Mouse (Mus musculus) olfactory bulb, adult 2 months (tissue): ENCODE measurements around the gene Pald1. TPM values are rescaled to one million over a fixed set of nuclear protein-coding genes. Genes with fewer than 3 reads are reported as not detected.

Experiments used
- H3K27ac ChIP-seq: fragments of 200-500 bp; 2 replicates; pipeline ENCODE4 v1.5.1; 2012; ENCODE audit warnings: low read depth, low read length; ENCODE audit not compliant: insufficient read depth
- H3K4me1 ChIP-seq: fragments of 200-500 bp; 2 replicates; pipeline ENCODE4 v1.6.1; 2012; ENCODE audit warnings: low read length; ENCODE audit not compliant: control insufficient read depth, insufficient read depth
- H3K4me3 ChIP-seq: fragments of 200-500 bp; 2 replicates; pipeline ENCODE4 v1.5.1; 2012; ENCODE audit warnings: mild to moderate bottlenecking, low read depth, low read length, moderate library complexity; ENCODE audit not compliant: insufficient read depth
- CTCF ChIP-seq: fragments of 200-500 bp; IDR thresholded peaks from 2 replicates; pipeline ENCODE4 v1.5.1; 2012; ENCODE audit warnings: low read depth, mild to moderate bottlenecking, low read length, moderate library complexity; ENCODE audit not compliant: insufficient read depth
- POLR2A ChIP-seq: fragments of 200-500 bp; IDR thresholded peaks from 2 replicates; pipeline ENCODE4 v1.6.1; 2012; ENCODE audit warnings: mild to moderate bottlenecking, low read depth, low read length, moderate library complexity; ENCODE audit not compliant: insufficient read depth
- WGBS: fragments of 180-500 bp; shearing (Covaris S2); methylation state at CpG from one replicate; pipeline ENCODE4 v1.1.7; 2018; 5-methylcytosine and 5-hydroxymethylcytosine counted together
- polyA plus RNA-seq: library from polyadenylated mRNA; stranded (reverse); fragments of >200 nt; gene quantifications from 2 replicates; pipeline ENCODE4 v1.2.4, GENCODE M21; 2012; ENCODE audit warnings: low replicate concordance; ENCODE audit not compliant: missing spikeins, insufficient read depth, insufficient read length

The Pald1 gene
- polyA plus RNA-seq, 1 experiment = not detected

DNA sequence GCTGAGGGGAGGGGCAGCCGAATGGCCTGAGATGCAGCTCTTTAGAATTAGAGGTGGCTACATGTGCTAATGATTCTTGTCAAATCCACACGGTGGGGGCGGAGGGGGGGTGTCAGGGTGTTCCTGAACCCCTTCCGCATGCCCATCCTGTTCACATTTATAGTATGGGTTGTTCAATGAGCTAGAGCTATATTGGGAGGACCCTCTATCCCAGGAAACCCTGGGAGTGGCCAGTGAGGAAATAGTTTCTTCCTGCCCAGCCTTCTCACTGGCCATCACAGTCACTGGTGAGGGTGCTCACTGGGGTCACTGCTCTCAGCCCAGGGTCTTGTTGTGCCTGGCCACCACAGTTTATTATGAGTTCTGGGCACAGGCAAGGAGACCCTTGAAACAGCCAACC, 36.7 kb upstream of the Pald1 start:
- Histone ChIP-seq H3K4me1 (peaks cover 19% of the 10 kb centered on the region), H3K4me3 (no peak overlapping the region), H3K27ac (no peak overlapping the region)
- 75% methylated on average over 4 of the region's 4 CpGs for WGBS
- no peak for TF ChIP-seq CTCF
- no peak for TF ChIP-seq POLR2A

DNA sequence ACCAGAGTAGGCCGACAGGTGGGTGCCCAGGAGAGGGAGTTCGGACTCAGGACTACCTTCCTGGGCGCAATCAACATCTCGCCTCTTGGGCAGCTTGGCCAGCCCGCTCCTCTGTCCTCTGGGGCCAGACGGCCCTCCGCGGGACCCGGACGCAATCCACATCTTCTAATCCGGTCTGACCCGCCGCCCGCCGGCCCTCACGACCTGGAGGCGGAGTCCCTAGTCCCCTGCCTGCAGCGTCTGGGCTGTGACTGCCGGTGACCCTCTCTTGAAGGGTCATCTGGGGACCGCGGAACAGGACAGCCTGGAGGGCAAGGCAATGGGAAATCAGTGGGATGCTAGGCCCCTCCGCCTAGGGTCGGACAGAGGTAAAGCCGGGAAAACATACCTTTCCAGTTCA, 35.8 kb upstream of the Pald1 start:
- Histone ChIP-seq H3K4me1 (peaks cover 12% of the 10 kb centered on the region), H3K4me3 (no peak overlapping the region), H3K27ac (no peak overlapping the region)
- TF ChIP-seq POLR2A = no peak
- no peak for TF ChIP-seq CTCF
- WGBS = 34% methylated on average over 24 of the region's 24 CpGs

GRCm38 (mm10) chr10:61418131-61418900, 35.0 kb upstream of the Pald1 start:
- Histone ChIP-seq H3K4me3 (peak overlapping the region; percentile 49), H3K27ac (no peak overlapping the region), H3K4me1 (peaks cover 8% of the 10 kb centered on the region)
- 3% methylated on average over 49 of the region's 50 CpGs for WGBS
- TF ChIP-seq CTCF (no peak), POLR2A (no peak)

DNA sequence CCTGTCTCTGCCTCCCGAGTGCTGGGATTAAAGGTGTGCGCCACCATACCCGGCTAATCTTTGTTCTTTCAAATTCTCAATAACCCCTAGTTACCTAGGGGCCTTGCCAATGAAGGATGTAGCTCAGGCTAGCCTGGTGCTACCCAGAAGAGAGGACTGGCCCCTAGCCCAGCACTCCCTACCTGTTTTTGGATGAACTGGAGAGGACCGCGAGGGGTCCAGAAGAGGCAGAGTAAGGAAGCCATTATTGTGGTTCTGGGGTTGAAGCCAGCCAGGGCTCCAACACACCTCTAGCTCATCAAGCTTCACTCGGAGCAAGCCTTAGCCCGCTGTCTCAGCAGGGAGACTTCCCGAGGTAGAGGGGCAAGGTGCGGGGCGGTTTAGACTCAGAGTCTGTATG, 34.3 kb upstream of the Pald1 start, which contains the start of gene Nodal:
TSS of gene Nodal (plus strand) at position 301 of the 400 bp plus-strand sequence.
- WGBS = 38% methylated on average over 10 of the region's 10 CpGs
- TF ChIP-seq POLR2A = no peak
- TF ChIP-seq CTCF = no peak
- peaks cover 8% of the 10 kb centered on the region for H3K4me1 ChIP-seq
- H3K4me3 ChIP-seq = peak within 1 kb of the TSS; percentile 49
- H3K27ac ChIP-seq = no peak within 1 kb of the TSS

- Histone ChIP-seq H3K4me1 (peaks cover 8% of the 10 kb centered on the region), H3K4me3 (no peak overlapping the region), H3K27ac (no peak overlapping the region)
- 82% methylated on average over 2 of the region's 2 CpGs for WGBS
- no peak for TF ChIP-seq POLR2A
- no peak for TF ChIP-seq CTCF
Measured at GRCm38 (mm10) chr10:61417046-61417445, 33.7 kb upstream of the Pald1 start.

GRCm38 (mm10) chr10:61416561-61416960, 33.2 kb upstream of the Pald1 start:
- peaks cover 8% of the 10 kb centered on the region for H3K4me1 ChIP-seq
- WGBS = 77% methylated on average over 7 of the region's 7 CpGs
- H3K4me3 ChIP-seq = no peak overlapping the region
- TF ChIP-seq CTCF = no peak
- TF ChIP-seq POLR2A = no peak
- H3K27ac ChIP-seq = no peak overlapping the region

GRCm38 (mm10) chr10:61415890-61416289, 32.6 kb upstream of the Pald1 start:
- Histone ChIP-seq H3K27ac (no peak overlapping the region), H3K4me3 (no peak overlapping the region), H3K4me1 (peaks cover 8% of the 10 kb centered on the region)
- 53% methylated on average over 8 of the region's 8 CpGs for WGBS
- TF ChIP-seq CTCF (no peak), POLR2A (no peak)

DNA sequence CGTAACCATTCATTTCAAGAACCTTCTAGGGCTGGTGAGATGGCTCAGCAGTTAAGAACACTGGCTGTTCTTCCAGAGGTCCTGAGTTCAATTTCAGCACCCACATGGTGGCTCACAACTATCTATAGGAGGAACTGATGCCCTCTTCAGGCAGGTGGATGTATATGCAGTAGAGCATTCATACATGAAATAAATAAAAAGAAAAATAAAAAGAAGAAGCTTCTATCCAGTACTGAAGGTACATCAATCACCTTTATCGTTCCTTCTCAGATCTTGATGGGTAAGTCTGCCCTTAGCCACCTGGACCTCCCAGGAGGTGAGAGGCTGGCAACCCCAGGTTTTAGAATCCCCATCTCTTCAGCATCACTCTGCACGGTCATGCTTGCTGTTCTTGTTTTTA, 31.9 kb upstream of the Pald1 start:
- peaks cover 8% of the 10 kb centered on the region for H3K4me1 ChIP-seq
- WGBS = 87% methylated on average over 3 of the region's 3 CpGs
- no peak overlapping the region for H3K4me3 ChIP-seq
- TF ChIP-seq POLR2A (no peak), CTCF (no peak)
- no peak overlapping the region for H3K27ac ChIP-seq

DNA sequence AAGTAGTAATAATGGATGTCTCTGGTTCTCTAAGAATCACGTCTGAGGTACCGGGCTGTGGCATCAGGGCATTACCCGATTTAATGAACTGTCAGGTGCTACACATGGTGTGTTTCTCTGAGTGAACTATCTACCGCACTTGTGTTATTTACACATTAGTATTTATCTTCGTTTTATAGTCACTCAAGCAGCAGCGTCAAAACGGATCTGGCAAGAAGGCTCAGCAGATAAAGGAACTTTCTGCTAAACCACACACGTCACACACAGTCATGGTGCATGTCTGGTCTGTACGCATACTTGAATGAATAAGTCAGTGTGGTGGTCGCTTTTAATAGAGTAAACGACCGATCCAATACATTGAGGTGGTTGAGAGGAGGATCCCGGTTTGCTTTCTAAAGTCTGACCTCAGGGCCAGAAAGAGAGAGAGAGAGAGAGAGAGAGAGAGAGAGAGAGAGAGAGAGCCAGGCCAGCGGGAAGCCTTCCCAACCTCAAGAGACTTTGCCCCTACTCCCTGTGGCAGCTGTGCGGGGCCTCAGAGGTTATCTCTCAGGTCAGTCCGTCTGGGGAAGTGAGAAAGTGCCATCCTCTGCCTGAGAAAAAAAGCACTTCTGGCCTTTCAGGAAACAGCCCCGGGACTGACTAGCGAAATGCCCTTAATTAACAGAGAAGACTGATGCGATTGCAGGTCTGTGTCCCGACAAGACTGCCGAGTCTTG, 29.7 kb upstream of the Pald1 start:
- 73% methylated on average over 21 of the region's 21 CpGs for WGBS
- peaks cover 2% of the 10 kb centered on the region for H3K4me1 ChIP-seq
- no peak overlapping the region for H3K27ac ChIP-seq
- H3K4me3 ChIP-seq = no peak overlapping the region
- TF ChIP-seq POLR2A (no peak), CTCF (no peak)

DNA sequence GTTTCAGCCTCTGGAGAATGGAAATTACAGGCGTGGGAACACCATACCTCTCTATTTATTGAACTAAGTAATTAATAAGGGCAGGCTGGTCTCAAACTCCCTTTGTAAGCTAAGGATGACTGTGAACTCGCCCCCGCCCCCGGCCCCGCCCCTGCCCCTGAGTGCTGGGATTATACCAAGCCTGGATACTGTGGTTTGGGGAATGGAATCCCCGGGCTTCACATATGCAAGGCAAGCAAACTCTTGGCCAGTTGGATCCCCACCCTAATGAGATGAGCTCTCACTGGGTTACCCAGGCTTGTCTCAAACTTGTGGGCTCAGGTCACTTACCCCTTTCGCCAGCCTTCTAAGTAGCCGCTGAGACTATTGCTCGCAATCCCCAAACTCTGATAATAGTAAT, 26.9 kb upstream of the Pald1 start:
- H3K4me1 ChIP-seq = no peaks in the 10 kb centered on the region
- no peak overlapping the region for H3K4me3 ChIP-seq
- 36% methylated on average over 9 of the region's 9 CpGs for WGBS
- no peak overlapping the region for H3K27ac ChIP-seq
- TF ChIP-seq CTCF = no peak
- no peak for TF ChIP-seq POLR2A
